Mouse (Mus musculus): ENCODE results near the gene Abhd17a. TPM values are rescaled to one million over a fixed set of nuclear protein-coding genes. Genes with fewer than 3 reads are reported as not detected.

Abhd17a gene
- polyA plus RNA-seq, 1 experiment from 2014 or later = 130 TPM

DNA sequence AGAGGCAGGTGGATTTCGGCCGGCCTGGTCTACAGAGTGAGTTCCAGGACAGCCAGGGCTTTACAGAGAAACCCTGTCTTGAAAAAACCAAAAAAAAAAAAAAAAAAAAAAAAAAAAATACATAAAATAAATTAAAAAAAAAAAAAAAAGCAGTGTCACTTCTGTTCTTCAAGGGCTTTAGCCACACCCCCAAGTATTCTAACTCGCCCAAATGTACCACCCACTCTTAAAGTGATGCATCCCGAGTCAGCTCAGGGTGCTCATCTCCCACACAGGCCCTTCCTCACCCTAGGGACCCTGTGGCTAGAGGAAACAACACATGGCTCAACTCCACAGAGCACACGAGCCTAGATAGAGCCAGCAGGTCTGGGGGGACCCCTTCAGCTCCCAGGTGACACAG, 7.1 kb downstream of the Abhd17a start:
- Histone ChIP-seq H3K9me3 (ENCODE audit: control insufficient read depth, low read length) (no peaks in the 10 kb centered on the region), H3K4me2 (ENCODE audit: low read length) (no peak overlapping the region), H3K9ac (ENCODE audit: low read depth, low read length) (no peak overlapping the region), H3K36me3 (ENCODE audit: control insufficient read depth, insufficient read depth, low read length) (peaks cover 8% of the 10 kb centered on the region), H3K27ac (ENCODE audit: low read depth, low read length) (no peak overlapping the region), H3K4me3 (ENCODE audit: low read length) (no peak overlapping the region), H3K27me3 (replicated peaks; ENCODE audit: control insufficient read depth, insufficient read depth, low read length) (no peaks in the 10 kb centered on the region), H3K4me1 (ENCODE audit: control insufficient read depth, insufficient read depth, low read depth, low read length) (peaks cover 15% of the 10 kb centered on the region)
- no peak for ATAC-seq
- 86% methylated on average over 5 of the region's 5 CpGs for WGBS

- peaks cover 30% of the 10 kb centered on the region for H3K4me1 ChIP-seq (ENCODE audit: control insufficient read depth, insufficient read depth, low read depth, low read length)
- no peaks in the 10 kb centered on the region for H3K9me3 ChIP-seq (ENCODE audit: control insufficient read depth, low read length)
- 6% methylated on average over 8 of the region's 8 CpGs for WGBS
- peak overlapping the region; percentile 94; the same call in 1 of the 2 replicates for H3K4me2 ChIP-seq (ENCODE audit: low read length)
- ATAC-seq = no peak
- H3K36me3 ChIP-seq (ENCODE audit: control insufficient read depth, insufficient read depth, low read length) = peaks cover 8% of the 10 kb centered on the region
- H3K27me3 ChIP-seq (replicated peaks; ENCODE audit: control insufficient read depth, insufficient read depth, low read length) = no peaks in the 10 kb centered on the region
- no peak overlapping the region; the same call in 1 of the 2 replicates for H3K4me3 ChIP-seq (ENCODE audit: low read length)
- H3K27ac ChIP-seq (ENCODE audit: low read depth, low read length) = no peak overlapping the region
- H3K9ac ChIP-seq (ENCODE audit: low read depth, low read length) = no peak overlapping the region
These were observed 11.2 kb downstream of the Abhd17a start for GRCm38 (mm10) chr10:80578911-80579310.

GRCm38 (mm10) chr10:80578131-80578750, 11.9 kb downstream of the Abhd17a start:
- Histone ChIP-seq H3K4me2 (ENCODE audit: low read length) (peak overlapping the region; percentile 94), H3K36me3 (ENCODE audit: control insufficient read depth, insufficient read depth, low read length) (peaks cover 4% of the 10 kb centered on the region; the same call in 1 of the 2 replicates), H3K9me3 (ENCODE audit: control insufficient read depth, low read length) (no peaks in the 10 kb centered on the region), H3K4me3 (ENCODE audit: low read length) (peak overlapping the region; percentile 91), H3K27ac (ENCODE audit: low read depth, low read length) (peak overlapping the region; percentile 90), H3K27me3 (replicated peaks; ENCODE audit: control insufficient read depth, insufficient read depth, low read length) (no peaks in the 10 kb centered on the region), H3K4me1 (ENCODE audit: control insufficient read depth, insufficient read depth, low read depth, low read length) (peaks cover 37% of the 10 kb centered on the region), H3K9ac (ENCODE audit: low read depth, low read length) (peak overlapping the region; percentile 90)
- ATAC-seq = peak; percentile 16
- under 1% methylated on average over 29 of the region's 29 CpGs for WGBS

DNA sequence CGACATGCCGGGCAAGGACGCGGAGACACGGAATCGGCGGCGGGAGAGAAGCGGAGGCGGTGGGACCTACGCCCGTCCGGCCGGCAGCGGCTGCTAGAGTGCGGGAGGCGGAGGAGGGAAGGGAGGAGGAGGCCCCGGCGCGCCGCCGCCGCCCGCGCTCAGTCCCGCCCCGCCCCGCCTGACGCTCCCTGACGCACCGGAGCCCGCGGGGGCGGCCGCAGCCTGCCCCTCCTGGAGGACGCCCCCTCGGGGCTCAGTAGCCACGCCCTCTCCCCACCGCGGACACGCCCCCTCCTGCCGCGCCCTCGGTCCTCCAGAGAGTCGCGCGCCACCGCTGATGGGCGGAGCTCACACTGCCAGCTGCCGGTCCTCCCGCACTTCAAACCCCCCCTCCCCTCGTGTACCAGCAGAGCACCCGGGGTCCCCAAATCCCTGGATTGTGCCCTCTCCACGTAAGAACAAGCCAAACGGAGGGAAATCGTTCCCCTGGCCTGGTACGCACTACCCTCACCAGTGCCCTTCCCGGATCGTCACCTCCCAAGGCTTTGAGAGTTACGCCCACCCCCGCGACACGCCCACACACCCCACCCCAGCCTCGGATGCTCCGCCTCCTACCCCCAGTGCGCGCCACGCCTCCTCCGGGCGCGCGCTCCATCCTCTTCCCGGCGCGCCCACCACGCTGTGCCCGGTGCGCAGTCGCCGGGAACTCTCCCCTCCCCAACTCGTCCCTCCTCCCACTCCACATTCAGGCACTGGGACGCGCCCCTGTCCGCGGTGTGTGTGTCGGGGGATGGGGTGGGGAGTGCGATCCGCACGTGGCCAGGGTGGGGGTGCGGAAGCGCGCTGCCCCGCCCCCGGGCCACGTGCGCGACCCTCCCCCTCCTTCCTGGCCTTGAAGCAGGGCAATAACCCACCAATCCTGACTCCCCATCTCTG, 12.7 kb downstream of the Abhd17a start, which contains the start of gene Klf16:
Gene Klf16 (minus strand): TSS at position 127 of the 936 bp plus-strand sequence.
- Histone ChIP-seq H3K9me3 (ENCODE audit: control insufficient read depth, low read length) (no peaks in the 10 kb centered on the region), H3K4me1 (ENCODE audit: control insufficient read depth, insufficient read depth, low read depth, low read length) (peaks cover 38% of the 10 kb centered on the region), H3K36me3 (ENCODE audit: control insufficient read depth, insufficient read depth, low read length) (0 out of 2 replicates have a peak, but pooled peaks cover 3% of the 10 kb centered on the region)

GRCm38 (mm10) chr10:80576351-80577194, 13.6 kb downstream of the Abhd17a start:
- Histone ChIP-seq H3K4me1 (ENCODE audit: control insufficient read depth, insufficient read depth, low read depth, low read length) (peaks cover 39% of the 10 kb centered on the region), H3K36me3 (ENCODE audit: control insufficient read depth, insufficient read depth, low read length) (no peaks in the 10 kb centered on the region), H3K9ac (ENCODE audit: low read depth, low read length) (peak overlapping the region; percentile 90), H3K9me3 (ENCODE audit: control insufficient read depth, low read length) (no peaks in the 10 kb centered on the region), H3K4me2 (ENCODE audit: low read length) (peak overlapping the region; percentile 94), H3K4me3 (ENCODE audit: low read length) (peak overlapping the region; percentile 91), H3K27me3 (replicated peaks; ENCODE audit: control insufficient read depth, insufficient read depth, low read length) (no peaks in the 10 kb centered on the region), H3K27ac (ENCODE audit: low read depth, low read length) (peak overlapping the region; percentile 90)
- ATAC-seq = peak; percentile 0; the same call in 1 of the 2 replicates
- WGBS = under 1% methylated on average over 88 of the region's 96 CpGs

More for the DNA sequence above, 12.7 kb downstream of the Abhd17a start, which contains the start of gene Klf16:
- H3K9ac ChIP-seq (ENCODE audit: low read depth, low read length) = peak within 1 kb of the TSS; percentile 90
- H3K4me3 ChIP-seq (ENCODE audit: low read length) = peak within 1 kb of the TSS; percentile 91
- no peaks in the 10 kb centered on the region for H3K27me3 ChIP-seq (replicated peaks; ENCODE audit: control insufficient read depth, insufficient read depth, low read length)
- WGBS = under 1% methylated on average over 63 of the region's 97 CpGs
- peak within 1 kb of the TSS; percentile 90 for H3K27ac ChIP-seq (ENCODE audit: low read depth, low read length)
- H3K4me2 ChIP-seq (ENCODE audit: low read length) = peak within 1 kb of the TSS; percentile 94
- ATAC-seq = peak; percentile 78

DNA sequence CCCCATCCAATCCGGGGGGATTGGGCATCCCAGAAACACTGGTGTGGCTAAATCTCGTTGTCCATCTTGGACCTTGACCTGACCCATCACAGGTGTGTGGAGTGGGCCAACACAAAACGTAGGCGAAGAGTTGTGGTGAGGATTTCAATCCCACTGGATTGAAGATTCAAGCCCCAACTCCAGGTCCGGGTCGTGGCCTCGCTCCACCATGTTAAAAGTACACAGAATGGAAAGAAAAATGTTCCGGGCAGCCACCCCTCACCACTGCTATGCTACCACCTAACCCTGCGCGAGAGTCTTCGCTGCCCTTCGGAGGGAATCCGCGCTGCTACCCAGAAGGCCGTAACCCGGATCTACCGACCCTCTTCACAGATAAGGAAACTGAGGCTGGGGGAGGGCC, 14.2 kb downstream of the Abhd17a start:
- peak overlapping the region; percentile 90 for H3K9ac ChIP-seq (ENCODE audit: low read depth, low read length)
- H3K4me1 ChIP-seq (ENCODE audit: control insufficient read depth, insufficient read depth, low read depth, low read length) = peaks cover 45% of the 10 kb centered on the region
- H3K36me3 ChIP-seq (ENCODE audit: control insufficient read depth, insufficient read depth, low read length) = no peaks in the 10 kb centered on the region
- peak overlapping the region; percentile 91 for H3K4me3 ChIP-seq (ENCODE audit: low read length)
- H3K27ac ChIP-seq (ENCODE audit: low read depth, low read length) = no peak overlapping the region
- peak overlapping the region; percentile 94 for H3K4me2 ChIP-seq (ENCODE audit: low read length)
- H3K9me3 ChIP-seq (ENCODE audit: control insufficient read depth, low read length) = no peaks in the 10 kb centered on the region
- no peak for ATAC-seq
- WGBS = 12% methylated on average over 17 of the region's 17 CpGs
- H3K27me3 ChIP-seq (replicated peaks; ENCODE audit: control insufficient read depth, insufficient read depth, low read length) = no peaks in the 10 kb centered on the region

DNA sequence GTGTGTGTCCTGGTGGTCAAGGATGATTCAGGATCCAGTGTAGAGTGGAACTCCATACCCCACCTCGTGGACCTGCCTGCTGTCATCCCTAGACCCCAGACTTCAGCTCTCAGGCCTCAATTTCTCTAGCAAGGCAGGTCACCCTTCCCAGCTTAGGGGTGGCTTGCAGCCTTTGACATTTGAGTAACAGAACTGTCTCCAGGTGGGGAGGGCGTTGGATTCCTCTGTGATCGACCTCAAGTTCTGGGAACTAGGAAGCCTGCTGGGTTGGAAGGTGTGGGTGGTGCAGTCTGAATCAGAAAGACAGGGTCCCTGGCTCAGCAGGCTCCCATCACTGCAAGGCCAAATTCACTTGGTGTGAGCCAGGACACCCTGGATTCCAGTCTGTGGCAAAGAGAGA, 15.2 kb downstream of the Abhd17a start:
- 78% methylated on average over 3 of the region's 3 CpGs for WGBS
- no peaks in the 10 kb centered on the region for H3K27me3 ChIP-seq (replicated peaks; ENCODE audit: control insufficient read depth, insufficient read depth, low read length)
- no peaks in the 10 kb centered on the region for H3K9me3 ChIP-seq (ENCODE audit: control insufficient read depth, low read length)
- peak overlapping the region; percentile 94 for H3K4me2 ChIP-seq (ENCODE audit: low read length)
- H3K4me3 ChIP-seq (ENCODE audit: low read length) = no peak overlapping the region
- H3K9ac ChIP-seq (ENCODE audit: low read depth, low read length) = 0 out of 2 replicates have a peak overlapping the region, but pooled peaks have one; percentile 8
- no peaks in the 10 kb centered on the region for H3K36me3 ChIP-seq (ENCODE audit: control insufficient read depth, insufficient read depth, low read length)
- no peak overlapping the region for H3K27ac ChIP-seq (ENCODE audit: low read depth, low read length)
- peaks cover 51% of the 10 kb centered on the region for H3K4me1 ChIP-seq (ENCODE audit: control insufficient read depth, insufficient read depth, low read depth, low read length)
- no peak for ATAC-seq

DNA sequence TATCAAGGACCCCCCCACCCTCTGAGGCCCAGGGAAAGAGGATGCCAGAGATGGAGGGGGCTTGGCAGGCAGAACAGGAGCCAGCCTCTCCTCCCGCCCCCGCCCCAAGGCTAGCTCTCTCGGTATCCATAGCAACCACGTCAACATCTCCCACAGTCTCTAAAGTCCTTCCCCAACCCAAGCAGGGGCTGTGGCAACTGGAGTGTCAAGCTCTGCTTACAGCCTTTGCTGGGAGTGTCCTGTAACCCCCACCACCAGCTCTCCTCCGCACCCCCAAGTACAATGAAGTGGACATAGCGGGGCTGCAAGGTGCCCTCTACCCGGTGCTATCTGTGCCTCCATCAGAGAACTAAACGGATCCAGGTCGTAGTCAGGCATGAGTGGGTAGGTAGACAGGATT, 16.2 kb downstream of the Abhd17a start:
- H3K36me3 ChIP-seq (ENCODE audit: control insufficient read depth, insufficient read depth, low read length) = no peaks in the 10 kb centered on the region; the same call in 1 of the 2 replicates
- H3K4me3 ChIP-seq (ENCODE audit: low read length) = no peak overlapping the region
- peak overlapping the region; percentile 17; the same call in 1 of the 2 replicates for H3K27ac ChIP-seq (ENCODE audit: low read depth, low read length)
- no peak for ATAC-seq
- no peaks in the 10 kb centered on the region for H3K27me3 ChIP-seq (replicated peaks; ENCODE audit: control insufficient read depth, insufficient read depth, low read length)
- H3K4me1 ChIP-seq (ENCODE audit: control insufficient read depth, insufficient read depth, low read depth, low read length) = peaks cover 53% of the 10 kb centered on the region
- peak overlapping the region; percentile 27; the same call in 1 of the 2 replicates for H3K9ac ChIP-seq (ENCODE audit: low read depth, low read length)
- H3K4me2 ChIP-seq (ENCODE audit: low read length) = peak overlapping the region; percentile 21
- 51% methylated on average over 9 of the region's 9 CpGs for WGBS
- H3K9me3 ChIP-seq (ENCODE audit: control insufficient read depth, low read length) = no peaks in the 10 kb centered on the region

All from hindbrain, embryonic 16.5 days (tissue).